Mouse (Mus musculus) liver, postnatal 0 days (tissue): ENCODE measurements at regions not wholly inside any gene's neighbourhood (a gene's known extent, or its start where the extent isn't known, plus 50 kb on each side); places are given as distances from the start of the nearest gene placed in this dataset.

Experiments used
- CTCF ChIP-seq: sonication (generic); IDR thresholded peaks from 2 replicates; pipeline ENCODE4 v1.5.1; 2016; ENCODE audit warnings: antibody characterized with exemption, low read depth
- EP300 ChIP-seq: IDR thresholded peaks from 2 replicates; pipeline ENCODE4 v1.6.1; 2016; ENCODE audit warnings: antibody characterized with exemption, low read depth, mild to moderate bottlenecking

GRCm38 (mm10) chr16:29808851-29809250 is 229.7 kb downstream of the Opa1 start:
- no peak for TF ChIP-seq CTCF
- no peak for TF ChIP-seq EP300
